Mouse (Mus musculus) embryonic fibroblast, embryonic 13.5 days (primary cell): Measurements from ENCODE around the gene Gm45521.

Experiments used
- CTCF ChIP-seq: IDR thresholded peaks from 2 replicates; pipeline ENCODE4 v1.5.1; 2011; ENCODE audit warnings: mild to moderate bottlenecking, control low read depth, low read length, moderate library complexity, borderline replicate concordance; ENCODE audit not compliant: insufficient read depth
- POLR2A ChIP-seq: IDR thresholded peaks from 2 replicates; pipeline ENCODE4 v1.6.1; 2011; ENCODE audit warnings: low read depth, mild to moderate bottlenecking, control low read depth, low read length, moderate library complexity

DNA sequence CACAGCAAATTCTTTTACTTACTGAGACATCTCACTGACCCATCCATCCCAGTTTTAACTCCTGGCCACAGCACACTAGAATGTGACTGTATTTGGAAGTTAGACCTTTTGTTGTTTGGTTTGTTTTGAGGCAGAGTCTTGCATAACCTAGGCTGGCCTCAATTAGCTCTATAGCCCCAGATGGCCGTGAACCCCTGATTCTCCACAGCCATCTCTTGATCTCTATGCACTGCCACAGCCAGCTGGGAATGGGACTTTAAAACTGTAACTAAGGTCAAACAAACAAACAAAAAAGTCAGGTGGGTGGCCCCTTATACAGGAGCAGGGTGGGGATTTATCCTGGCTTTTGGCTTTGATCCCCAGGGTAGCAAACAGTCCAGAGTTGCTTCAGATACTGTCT lies 17.6 kb downstream of the Gm45521 start:
- no peak for TF ChIP-seq POLR2A
- no peak for TF ChIP-seq CTCF
